Mouse (Mus musculus): ENCODE measurements around the gene Gca. TPM values are rescaled to one million over a fixed set of nuclear protein-coding genes. Genes with fewer than 3 reads are reported as not detected.
A peak's percentile ranks its signal among the peaks of the same experiment; 100 is the strongest.

The Gca gene
- total and polyA plus RNA-seq, 3 experiments: 6.2 to 17.9 TPM; not detected in 1

DNA sequence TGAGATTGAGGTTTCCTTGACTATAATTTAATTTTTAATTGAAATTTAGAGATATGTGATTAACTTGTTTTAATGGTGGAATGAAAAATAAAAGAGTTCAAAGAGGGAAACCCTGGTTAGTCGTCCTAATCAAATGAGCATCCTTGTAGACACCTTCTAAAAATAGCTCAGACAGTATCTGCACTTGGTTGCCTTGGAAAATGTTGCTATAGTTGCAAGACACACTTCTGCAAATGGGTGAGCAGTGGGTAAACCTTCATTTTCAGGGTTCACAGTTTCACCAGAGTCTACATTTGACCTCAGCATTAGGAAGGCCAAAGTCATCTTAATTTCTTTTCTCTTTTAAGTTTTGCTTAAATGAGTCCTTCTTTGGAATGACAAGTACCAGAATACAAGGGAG, 54.3 kb downstream of the Gca start:
- peak; percentile 30 for DNase-seq (ENCODE audit: low read depth, low spot score)
- Histone ChIP-seq H3K36me3 (ENCODE audit: control insufficient read depth in 1 of 2, insufficient read depth in 2 of 2, low read length in 2 of 2) (no peaks in the 10 kb centered on the region), H3K4me3 (ENCODE audit: control insufficient read depth in 1 of 2, insufficient read depth in 1 of 2, low read depth in 2 of 2, low read length in 2 of 2) (no peak overlapping the region), H3K4me1 (ENCODE audit: control insufficient read depth in 1 of 2, insufficient read depth in 2 of 2, low read length in 2 of 2) (no peaks in the 10 kb centered on the region), H3K9me3 (replicated peaks; ENCODE audit: insufficient read depth, low read length) (no peaks in the 10 kb centered on the region), H3K27me3 (ENCODE audit: control insufficient read depth in 1 of 2, insufficient read depth in 2 of 2, low read length in 2 of 2) (peaks cover 0 to 8% of the 10 kb centered on the region in 2 experiments; a peak in 3 of 4 replicates), H3K27ac (ENCODE audit: control insufficient read depth, low read depth, low read length) (no peak overlapping the region), H3K9ac (ENCODE audit: control insufficient read depth, low read depth, low read length, poor library complexity, severe bottlenecking) (no peak overlapping the region), H3K79me2 (ENCODE audit: control insufficient read depth, insufficient read depth, low read length, poor library complexity) (no peaks in the 10 kb centered on the region)
- TF ChIP-seq GABPA (IDR thresholded peaks at IDR 0.05; ENCODE audit: low read depth, low read length) (no peak), MEF2A (IDR thresholded peaks at IDR 0.05; ENCODE audit: extremely low read depth, insufficient replicate concordance, low read depth, low read length, poor library complexity, severe bottlenecking) (peak; percentile 68; the same call in 1 of the 2 replicates)

DNA sequence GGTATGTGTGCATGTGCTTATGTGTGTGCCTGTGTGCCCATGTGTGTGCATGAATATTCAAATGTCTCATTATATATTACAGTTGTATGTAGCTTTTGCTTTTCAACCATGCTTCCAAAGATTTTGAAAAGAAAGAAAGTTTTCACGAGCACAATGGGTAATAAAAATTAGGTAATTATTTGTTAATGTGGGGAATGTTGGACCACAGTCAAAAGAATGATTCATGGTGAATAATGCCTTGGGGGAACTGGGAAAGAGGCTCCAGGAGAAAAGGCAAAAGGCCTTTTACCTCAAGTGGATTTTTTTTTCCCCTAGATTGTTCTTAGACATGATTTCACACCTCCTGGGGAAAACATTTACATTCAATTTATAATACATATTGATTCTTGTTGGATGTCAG, 61.9 kb downstream of the Gca start:
- Histone ChIP-seq H3K79me2 (ENCODE audit: control insufficient read depth, insufficient read depth, low read length, poor library complexity) (no peaks in the 10 kb centered on the region), H3K27ac (ENCODE audit: control insufficient read depth, low read depth, low read length) (no peak overlapping the region), H3K27me3 (ENCODE audit: control insufficient read depth in 1 of 2, insufficient read depth in 2 of 2, low read length in 2 of 2) (peaks cover 0 to 10% of the 10 kb centered on the region in 2 experiments; a peak in 3 of 4 replicates), H3K36me3 (ENCODE audit: control insufficient read depth in 1 of 2, insufficient read depth in 2 of 2, low read length in 2 of 2) (no peaks in the 10 kb centered on the region), H3K9ac (ENCODE audit: control insufficient read depth, low read depth, low read length, poor library complexity, severe bottlenecking) (no peak overlapping the region), H3K4me3 (ENCODE audit: control insufficient read depth in 1 of 2, insufficient read depth in 1 of 2, low read depth in 2 of 2, low read length in 2 of 2) (no peak overlapping the region), H3K4me1 (ENCODE audit: control insufficient read depth in 1 of 2, insufficient read depth in 2 of 2, low read length in 2 of 2) (no peaks in the 10 kb centered on the region), H3K9me3 (replicated peaks; ENCODE audit: insufficient read depth, low read length) (no peaks in the 10 kb centered on the region)
- no peak for DNase-seq (ENCODE audit: low read depth, low spot score)
- no peak for TF ChIP-seq JUND (IDR thresholded peaks at IDR 0.05; ENCODE audit: low read depth, low read length)
- TF ChIP-seq MXI1 (IDR thresholded peaks at IDR 0.05; ENCODE audit: low read depth, low read length): no peak
- TF ChIP-seq HCFC1 (IDR thresholded peaks at IDR 0.05; ENCODE audit: low read depth, low read length): no peak
- no peak for TF ChIP-seq MYB (IDR thresholded peaks at IDR 0.05; ENCODE audit: low read depth, low read length)
- no peak for TF ChIP-seq ETS1 (IDR thresholded peaks at IDR 0.05; ENCODE audit: low read depth, low read length)
- no peak for TF ChIP-seq KAT2A (conservative IDR thresholded peaks at IDR 0.05; ENCODE audit: low read depth, low read length)
- no peak for TF ChIP-seq ZKSCAN1 (IDR thresholded peaks at IDR 0.05; ENCODE audit: low read depth, low read length)
- no peak for TF ChIP-seq ZNF384 (IDR thresholded peaks at IDR 0.05; ENCODE audit: low read depth, low read length)
- no peak for TF ChIP-seq POLR2AphosphoS5 (IDR thresholded peaks at IDR 0.05; ENCODE audit: borderline replicate concordance, low read depth, low read length)
- no peak for TF ChIP-seq E2F4 (IDR thresholded peaks at IDR 0.05; ENCODE audit: borderline replicate concordance, low read depth, low read length)
- no peak for TF ChIP-seq USF1 (IDR thresholded peaks at IDR 0.05; ENCODE audit: low read depth, low read length)
- no peak for TF ChIP-seq UBTF (IDR thresholded peaks at IDR 0.05; ENCODE audit: borderline replicate concordance, insufficient read depth, low read depth, low read length)
- no peak for TF ChIP-seq POLR2A (IDR thresholded peaks at IDR 0.05; ENCODE audit: control insufficient read depth in 1 of 2, insufficient read depth in 1 of 2, low read depth in 1 of 2, low read length in 2 of 2, poor library complexity in 1 of 2)

Measured in MEL (cell line).